In the genomic region with DNA sequence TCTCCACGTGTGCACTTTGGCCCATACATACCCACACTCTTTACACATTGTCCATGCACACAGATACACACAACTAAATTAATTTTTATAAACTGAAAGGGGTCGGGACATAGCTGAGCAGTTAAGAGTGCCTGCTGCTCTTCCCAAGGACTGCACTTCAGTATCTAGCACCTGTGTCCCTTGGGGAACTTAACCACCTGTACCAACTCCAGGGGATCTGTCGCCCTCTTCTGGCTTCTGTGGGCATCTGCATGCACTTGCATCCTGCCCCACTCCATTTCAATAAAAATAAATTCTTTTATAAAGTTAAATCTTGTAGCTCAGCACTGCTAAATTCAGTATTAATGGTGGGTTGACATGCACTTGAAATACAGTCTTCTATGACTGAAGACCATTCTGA, we compare ENCODE assay signal across 8 mouse cellular contexts. TPM values are rescaled to one million over a fixed set of nuclear protein-coding genes. Genes with fewer than 3 reads are reported as not detected.
DNase-seq lines count a peak whose midpoint lies in the region; ATAC-seq and TF ChIP-seq lines count a peak whose summit lies in the region.

No protein-coding gene starts in this region.

- H3K4me1 ChIP-seq in heart, adult 2 months (ENCODE audit: control insufficient read depth, insufficient read depth, low read length), result no peaks in the 10 kb centered on the region; the same call in 1 of the 2 replicates
- no peaks in the 10 kb centered on the region for H3K4me1 ChIP-seq in heart, embryonic 10.5 days

- TF ChIP-seq EP300 in heart, adult 2 months (IDR thresholded peaks at IDR 0.05; ENCODE audit: insufficient read depth, low read depth, low read length), result no peak

- H3K36me3 ChIP-seq in heart, adult 2 months (ENCODE audit: control insufficient read depth, insufficient read depth, low read length), result no peaks in the 10 kb centered on the region
- H3K36me3 ChIP-seq in heart, embryonic 10.5 days, result no peaks in the 10 kb centered on the region

- WGBS in heart, adult 2 months, result 42% methylated on average over 3 of the region's 3 CpGs
- 36% methylated on average over 3 of the region's 3 CpGs for WGBS in heart, embryonic 10.5 days

- TF ChIP-seq CTCF in heart, adult 2 months (IDR thresholded peaks at IDR 0.05), result peak; percentile 79

- no peaks in the 10 kb centered on the region for H3K27me3 ChIP-seq in heart, adult 2 months (ENCODE audit: control insufficient read depth, insufficient read depth, low read length)
- no peaks in the 10 kb centered on the region for H3K27me3 ChIP-seq in heart, embryonic 10.5 days (ENCODE audit: insufficient read depth, poor library complexity, severe bottlenecking)

- DNase-seq in heart, adult 2 months, result peak in 1 of 2 experiments; percentile 20
- no peak for DNase-seq in heart, embryonic 10.5 days (ENCODE audit: low spot score)
- peak; percentile 64 for DNase-seq in CD4-positive, CD25-positive, alpha-beta regulatory T cell, adult 2 months (ENCODE audit: low read depth, low spot score)
- DNase-seq in c-Kit-negative CD71-positive TER-119-positive erythroid progenitor cells, embryonic 14.5 days (ENCODE audit: low read depth, low spot score), result peak; percentile 24
- no peak for DNase-seq in frontal cortex, postnatal 10 days (ENCODE audit: low spot score in 2 of 2)
- no peak for DNase-seq in layer of hippocampus, adult 11-12 months (ENCODE audit: low spot score)
- no peak for DNase-seq in gastrocnemius, postnatal 14 days

- no peak overlapping the region for H3K9ac ChIP-seq in heart, adult 2 months (ENCODE audit: low read depth, low read length)

- no peaks in the 10 kb centered on the region for H3K9me3 ChIP-seq in heart, embryonic 10.5 days

- peak; percentile 82 for ATAC-seq in megakaryocyte-erythroid progenitor cell, adult 5-6 weeks (replicated peaks; ENCODE audit: low FRiP score, low TSS enrichment, poor library complexity, severe bottlenecking)

- H3K27ac ChIP-seq in heart, adult 2 months, result no peak overlapping the region
- no peak overlapping the region for H3K27ac ChIP-seq in heart, embryonic 10.5 days

- no peak overlapping the region for H3K4me3 ChIP-seq in heart, adult 2 months
- no peak overlapping the region for H3K4me3 ChIP-seq in heart, embryonic 10.5 days

- intact Hi-C loops in heart, adult 2 months (cut with DNase I), result no loop called here
- intact Hi-C loops in gastrocnemius, postnatal 14 days (cut with DNase I; ENCODE audit: low total_unique reads), result no loop called here

- no peaks in the 10 kb centered on the region for H3K79me2 ChIP-seq in heart, adult 2 months (replicated peaks; ENCODE audit: control insufficient read depth, insufficient read depth, low read length)

- no peak for TF ChIP-seq POLR2A in heart, adult 2 months (IDR thresholded peaks at IDR 0.05; ENCODE audit: insufficient read depth, low read depth, low read length)

RNA-seq across cellular contexts. Expression of gene Rps6ka3, which starts 54.6 kb away (rescaled TPM):
- total RNA-seq in heart, adult 2 months (2021), result 10 to 100 TPM; 30.7 to 33.3 TPM
- polyA plus RNA-seq in heart, adult 2 months (2012; rRNA removed), result 9.5 and 14.9 TPM in 2 replicates
- 6.5 and 7.0 TPM in 2 replicates for polyA plus RNA-seq in heart, embryonic 10.5 days (2016; fragmentation: Nextera tagmentation; extraction: Ambion mirVana)
- 25.3 and 29.6 TPM in 2 replicates for total RNA-seq in megakaryocyte-erythroid progenitor cell, adult 5-6 weeks (2014; fragmentation: Nextera tagmentation)
- total RNA-seq in megakaryocyte-erythroid progenitor cell, adult 5-6 weeks (2017), result 21.0 and 33.1 TPM in 2 replicates
- total RNA-seq in gastrocnemius, postnatal 14 days (2021), result 10 to 100 TPM; 58.8 to 78.0 TPM

Comparison
In these comparisons a context has a peak if more than half of its experiments do, and no peak if none do; other contexts are left out.
1. DNase-seq: peak in CD4-positive, CD25-positive, alpha-beta regulatory T cell, adult 2 months (single experiment) and c-Kit-negative CD71-positive TER-119-positive erythroid progenitor cells, embryonic 14.5 days (single experiment); none in heart, embryonic 10.5 days (single experiment), frontal cortex, postnatal 10 days (0 of 2), layer of hippocampus, adult 11-12 months (single experiment) and gastrocnemius, postnatal 14 days (single experiment).